Mouse (Mus musculus) brain, embryonic 14.5 days (tissue): ENCODE measurements around the gene Mcu.

ENCODE experiments used
- CTCF ChIP-seq: fragments of 200-500 bp; IDR thresholded peaks from 2 replicates; pipeline ENCODE4 v1.5.1; 2012; ENCODE audit warnings: inconsistent platforms, mild to moderate bottlenecking, moderate library complexity, borderline replicate concordance; ENCODE audit not compliant: insufficient read depth, insufficient read length; ENCODE audit errors: extremely low read depth
- POLR2A ChIP-seq: fragments of 200-500 bp; IDR thresholded peaks from 2 replicates; pipeline ENCODE4 v1.6.1; 2012; ENCODE audit warnings: mild to moderate bottlenecking, inconsistent platforms, borderline replicate concordance; ENCODE audit not compliant: poor library complexity, insufficient read depth, insufficient read length, severe bottlenecking; ENCODE audit errors: extremely low read depth

DNA sequence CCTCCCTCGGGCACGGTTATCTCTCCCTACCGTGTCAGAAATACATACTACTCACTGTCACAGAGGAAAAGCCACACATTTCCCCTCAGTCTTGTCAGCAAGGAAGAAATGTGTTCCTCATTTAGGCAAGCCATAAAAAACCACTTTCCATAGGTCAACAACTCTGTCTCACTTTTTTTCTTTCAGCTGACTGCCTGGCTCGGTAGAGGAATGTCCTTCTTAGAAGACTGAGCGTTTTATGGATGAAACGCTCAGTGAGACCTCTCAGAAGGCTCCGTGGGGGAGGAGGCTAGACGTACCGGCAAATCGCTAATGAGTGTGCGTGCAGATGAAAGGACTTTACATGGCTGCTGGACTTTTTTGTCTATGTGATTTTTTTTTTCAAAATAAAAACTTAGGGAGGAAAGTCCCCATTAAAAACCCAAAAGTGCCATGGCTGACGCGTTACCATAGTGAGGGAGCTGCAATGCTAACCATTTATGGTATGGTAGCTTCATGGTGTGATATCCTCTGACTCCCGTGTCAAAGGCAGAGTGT, 105.0 kb downstream of the Mcu start:
- TF ChIP-seq POLR2A (no peak), CTCF (no peak)
